Mouse (Mus musculus) thymus, postnatal 10 days (tissue): Measurements from ENCODE around the gene Npc1l1.

Source experiments
- DNase-seq, 2 experiments: peaks; one replicate each; pipeline ENCODE4 v3.0.0; 2021; ENCODE audit warnings: low spot score in 2 of 2

Gene Npc1l1

GRCm38 (mm10) chr11:6163062-6163461 lies 66.9 kb downstream of the Npc1l1 start:
- no peak for DNase-seq

DNA sequence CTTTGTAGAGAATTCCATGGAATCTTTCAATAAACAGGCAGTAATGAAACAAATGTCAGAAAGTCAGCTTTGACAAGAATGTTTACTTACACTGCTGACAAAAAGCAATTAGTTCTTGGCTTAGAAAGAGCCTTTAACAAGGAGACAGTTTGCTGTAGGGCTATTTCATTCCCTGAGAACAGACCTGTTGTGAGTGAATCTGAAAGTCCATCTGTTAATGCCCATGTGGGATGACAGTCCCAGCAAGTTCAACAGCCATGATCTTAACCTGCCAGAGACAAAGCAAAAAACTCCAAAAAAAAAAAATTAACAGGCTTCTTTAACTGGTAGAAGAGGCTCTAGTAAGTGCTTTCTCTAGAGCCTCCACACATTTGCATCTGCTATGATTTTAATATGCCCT lies 68.4 kb downstream of the Npc1l1 start:
- DNase-seq = no peak
